Mouse (Mus musculus) liver (tissue): Measurements from ENCODE around the gene Celf2.
"Not testable (repeated sequence)": the region's sequence is repeated elsewhere in the genome, so short reads cannot be mapped to it uniquely, and the experiment has no call there.

Experiments
- DNase-seq: peaks from one replicate; pipeline ENCODE4 v3.0.0-alpha.2; 2020; ENCODE audit warnings: mixed read lengths

Celf2 gene

GRCm38 (mm10) chr2:7509463-7509862 lies at the start of gene Celf2:
Gene Celf2, minus strand, starts transcription at chr2:7509563.
- not testable (repeated sequence) for DNase-seq

DNA sequence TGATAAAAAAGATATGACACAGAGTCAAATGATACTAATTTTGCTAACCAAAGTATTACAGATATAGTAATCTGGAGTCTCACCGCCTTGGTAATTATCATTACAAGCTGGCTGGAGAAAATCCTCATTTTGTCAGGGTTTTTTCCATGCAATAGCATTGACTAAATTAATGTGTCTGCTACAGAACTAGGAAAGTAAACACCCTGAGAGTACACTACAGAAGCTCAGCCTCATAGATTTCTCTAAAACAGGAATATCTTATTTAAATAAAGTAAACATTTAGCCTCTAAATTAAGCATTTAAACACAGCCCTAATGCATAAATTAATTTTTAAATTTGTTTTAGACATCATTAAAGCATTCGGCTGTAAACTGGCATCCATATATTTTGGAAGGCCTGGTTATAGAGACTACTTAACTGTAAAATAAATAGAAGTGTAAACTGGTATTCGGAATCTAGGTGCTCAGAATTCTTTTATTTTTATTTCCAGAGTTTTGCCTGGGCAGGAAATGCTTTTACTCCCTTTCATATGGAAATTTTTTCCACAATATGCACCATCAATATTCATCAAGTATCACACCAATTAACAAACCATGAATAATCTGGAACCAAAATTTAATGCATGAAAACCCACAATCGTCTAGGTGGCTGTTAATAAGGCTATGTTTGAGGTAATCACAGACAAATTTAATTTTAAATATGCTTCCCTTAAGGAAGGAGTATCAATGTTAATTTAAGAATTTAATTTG lies 46.0 kb upstream of the Celf2 start:
- DNase-seq, result no peak

DNA sequence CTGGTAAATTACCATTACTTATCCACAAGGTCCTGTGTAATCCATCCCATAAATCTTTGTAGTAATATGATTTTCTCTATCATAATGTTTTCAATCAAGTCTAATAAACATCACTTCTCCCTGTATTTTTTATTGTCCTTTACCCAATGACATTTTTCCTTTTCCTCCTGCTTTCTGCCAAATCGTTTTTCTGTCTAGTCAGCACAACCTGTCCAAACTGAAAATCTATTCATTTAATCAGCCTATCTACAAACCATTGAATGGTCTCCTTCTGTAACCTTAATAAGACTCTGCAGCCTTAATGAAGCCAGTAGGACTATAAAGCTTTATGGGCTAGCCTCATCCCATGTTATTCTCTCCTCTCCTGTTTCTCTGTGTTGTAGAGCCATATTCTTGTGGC lies 45.2 kb upstream of the Celf2 start:
- no peak for DNase-seq

DNA sequence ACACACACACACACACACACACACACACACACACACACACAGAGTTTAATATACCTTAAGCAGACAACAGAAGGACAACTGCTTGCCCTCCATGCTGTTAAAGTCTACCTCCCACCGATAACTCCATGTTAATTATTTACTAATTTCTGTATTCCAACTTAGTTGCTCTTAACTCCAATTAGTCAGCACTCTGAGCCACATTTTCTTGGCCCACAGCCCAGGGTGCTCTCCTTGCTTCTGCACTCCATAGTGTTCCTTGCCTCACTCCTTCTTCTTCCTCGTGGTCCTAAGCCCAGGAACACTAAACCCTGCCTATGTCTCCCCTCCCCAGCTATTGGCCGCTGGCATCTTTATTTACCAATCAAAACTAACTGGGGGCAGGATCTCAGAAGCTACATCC lies 43.5 kb upstream of the Celf2 start:
- DNase-seq, result no peak

- no peak for DNase-seq
Measured at GRCm38 (mm10) chr2:7548886-7549285, 39.5 kb upstream of the Celf2 start.

- no peak for DNase-seq
Measured at GRCm38 (mm10) chr2:7534615-7535204, 25.3 kb upstream of the Celf2 start.

DNA sequence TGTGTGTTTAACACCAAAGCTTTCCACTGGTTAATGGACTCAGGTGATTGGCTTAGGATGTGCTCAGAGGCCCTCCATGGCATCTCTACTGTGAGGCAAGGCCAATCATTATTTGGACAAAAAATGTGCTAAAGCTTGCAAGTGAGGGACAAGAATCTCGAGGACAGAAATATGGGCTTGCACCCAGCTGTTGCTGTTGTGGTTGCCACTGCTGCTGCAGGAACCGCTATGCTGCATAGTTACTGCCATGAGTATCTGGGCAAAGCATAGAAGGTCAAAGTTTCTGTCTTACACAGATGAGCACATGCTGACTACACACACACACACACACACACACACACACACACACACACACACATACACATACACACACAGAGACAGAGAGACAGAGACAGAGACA lies 24.8 kb upstream of the Celf2 start:
- no peak for DNase-seq

DNA sequence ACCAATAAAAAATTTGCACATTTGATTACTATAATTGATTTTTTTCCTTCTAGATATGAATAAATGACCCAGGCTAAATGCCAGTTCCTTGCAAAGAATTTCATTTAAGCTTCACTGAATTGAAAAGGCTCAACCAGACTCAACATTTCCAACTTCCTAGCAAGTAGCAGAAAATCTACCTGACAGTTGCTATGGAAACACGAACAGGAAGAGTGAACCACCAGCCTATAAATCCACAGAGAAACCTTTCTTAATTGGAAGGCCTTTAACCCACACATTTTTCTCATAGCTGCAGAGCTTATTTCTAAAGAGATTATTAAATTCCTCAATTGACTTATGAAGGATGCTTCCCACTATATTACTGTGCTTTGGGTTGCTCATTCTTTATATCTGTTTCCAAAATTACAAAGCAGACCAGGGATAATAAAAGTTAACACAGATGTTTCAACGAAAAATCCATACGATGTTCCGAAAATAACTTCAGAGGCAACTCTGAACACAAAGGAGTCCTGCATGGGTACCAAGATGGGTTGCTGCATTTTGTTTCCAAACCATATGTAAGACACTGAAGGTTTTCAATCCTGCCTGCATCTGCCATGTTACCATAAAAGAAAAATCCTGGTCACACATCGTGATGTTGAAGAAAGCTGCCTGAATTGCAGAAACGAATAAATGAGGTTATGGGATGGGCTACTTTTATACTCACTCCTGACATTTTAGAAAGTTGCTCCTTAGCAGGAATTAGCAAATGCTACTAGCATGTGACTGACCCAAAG lies 22.0 kb upstream of the Celf2 start:
- no peak for DNase-seq

DNA sequence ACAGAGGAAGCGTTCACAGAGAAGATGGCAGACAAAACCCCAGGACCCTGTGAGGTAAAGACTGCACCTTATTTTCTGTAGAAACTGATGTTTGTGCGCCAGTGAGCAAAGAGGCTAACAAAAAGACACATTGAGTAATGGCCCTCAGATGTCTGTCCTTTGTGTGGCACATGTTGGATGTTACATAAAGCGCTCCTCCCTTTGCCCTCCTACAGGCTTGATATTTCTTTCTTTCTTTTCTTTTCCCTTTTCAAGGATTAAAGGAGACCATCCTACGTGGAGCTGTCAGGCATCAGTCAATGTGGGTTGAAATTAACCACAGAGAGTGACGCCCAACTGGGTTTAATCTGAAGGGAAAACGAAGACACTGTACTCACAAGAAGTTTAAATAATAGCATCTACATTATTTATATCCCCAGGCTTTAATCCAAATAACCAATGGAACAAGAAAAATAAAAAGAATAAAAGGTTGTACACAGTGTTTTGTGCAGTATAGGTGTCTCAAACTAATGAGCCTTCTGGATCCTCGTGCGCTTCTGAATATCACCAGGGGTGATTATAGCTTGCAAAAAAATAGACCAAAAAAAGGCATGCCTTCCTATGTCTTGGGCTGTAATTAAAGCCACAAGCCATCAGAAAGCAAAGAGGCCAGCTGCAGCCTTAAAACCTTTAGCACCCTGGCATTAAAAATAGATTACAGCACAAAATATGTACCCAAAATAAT lies 21.3 kb upstream of the Celf2 start:
- no peak for DNase-seq

- no peak for DNase-seq
Measured at GRCm38 (mm10) chr2:7529637-7530036, 20.3 kb upstream of the Celf2 start.

DNA sequence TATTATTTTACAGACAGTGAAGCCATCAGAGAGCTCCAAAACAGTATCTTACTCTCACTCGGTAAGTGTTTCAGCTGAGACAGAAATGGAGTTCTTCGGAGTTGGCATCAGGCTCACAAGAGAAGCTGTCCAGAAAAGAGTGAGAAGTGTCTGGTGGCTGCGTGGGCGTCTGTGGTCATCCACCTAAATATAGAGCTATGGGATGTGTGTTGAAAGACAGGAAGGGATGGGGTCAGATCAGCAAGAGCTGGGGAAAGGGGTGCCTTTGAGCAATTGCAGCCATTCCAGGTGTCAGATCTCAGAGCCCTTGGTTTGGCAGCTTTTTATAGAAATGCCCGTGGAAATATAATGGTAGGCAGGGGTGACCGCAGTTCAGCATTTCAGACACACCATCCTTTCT lies 17.3 kb upstream of the Celf2 start:
- DNase-seq, result no peak

GRCm38 (mm10) chr2:7519473-7519872 lies 10.1 kb upstream of the Celf2 start:
- DNase-seq, result no peak

- DNase-seq, result no peak
Measured at GRCm38 (mm10) chr2:7493420-7493819, 15.9 kb downstream of the Celf2 start.

- DNase-seq, result no peak
Measured at GRCm38 (mm10) chr2:7484974-7485373, 24.4 kb downstream of the Celf2 start.

- DNase-seq, result no peak
Measured at GRCm38 (mm10) chr2:7482062-7482461, 27.3 kb downstream of the Celf2 start.

- no peak for DNase-seq
Measured at GRCm38 (mm10) chr2:7460329-7461056, 48.9 kb downstream of the Celf2 start.

DNA sequence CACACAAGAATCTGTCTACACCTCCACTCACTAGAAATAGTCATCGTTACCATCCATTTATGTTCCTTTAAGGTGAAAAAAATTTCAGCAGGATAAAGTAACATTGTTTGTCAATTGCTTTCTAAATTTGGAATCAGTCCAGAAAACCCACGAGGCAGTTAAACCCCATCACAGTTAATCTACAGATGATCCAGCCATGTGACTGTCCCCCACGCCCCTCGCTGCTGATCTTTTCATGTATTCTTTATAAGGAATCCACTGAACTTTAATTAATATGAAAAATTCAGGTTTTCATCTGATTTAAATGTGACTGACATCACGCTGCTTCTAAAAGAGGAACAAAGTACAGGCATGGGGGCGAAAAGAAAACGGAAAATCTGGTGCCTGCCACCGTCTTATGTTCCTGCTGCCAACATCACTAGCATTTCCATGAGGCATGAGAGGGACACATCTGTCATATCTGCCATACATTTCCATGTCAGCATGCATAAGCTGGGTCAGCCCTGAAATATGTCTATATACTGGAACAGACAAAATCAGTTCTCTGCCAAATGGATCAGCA lies 70.6 kb downstream of the Celf2 start:
- DNase-seq, result no peak

- DNase-seq, result no peak
Measured at GRCm38 (mm10) chr2:7426481-7426880, 82.9 kb downstream of the Celf2 start.

DNA sequence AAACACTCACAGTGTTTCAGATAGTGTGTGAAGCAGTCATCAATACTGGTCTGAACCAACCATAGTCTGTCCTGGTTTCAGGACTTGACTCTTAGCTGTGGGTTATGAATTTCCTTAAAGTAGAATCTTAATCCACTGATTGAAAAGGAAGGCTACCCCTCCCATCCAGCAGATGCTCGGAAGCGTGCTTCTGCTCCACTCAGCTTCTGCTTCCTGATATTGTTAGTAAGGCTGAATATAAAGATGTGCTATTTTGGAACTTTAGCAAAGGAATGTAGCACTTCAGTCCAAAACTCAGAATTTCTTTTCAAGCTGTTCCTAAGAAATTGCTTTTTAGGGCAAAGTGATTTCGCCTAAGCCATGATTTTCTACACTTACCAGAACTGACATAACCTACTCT lies 108.8 kb downstream of the Celf2 start:
- DNase-seq, result no peak

GRCm38 (mm10) chr2:7395935-7396334 lies 113.4 kb downstream of the Celf2 start:
- DNase-seq, result no peak

- DNase-seq, result no peak
Measured at GRCm38 (mm10) chr2:7395473-7395872, 113.9 kb downstream of the Celf2 start.

DNA sequence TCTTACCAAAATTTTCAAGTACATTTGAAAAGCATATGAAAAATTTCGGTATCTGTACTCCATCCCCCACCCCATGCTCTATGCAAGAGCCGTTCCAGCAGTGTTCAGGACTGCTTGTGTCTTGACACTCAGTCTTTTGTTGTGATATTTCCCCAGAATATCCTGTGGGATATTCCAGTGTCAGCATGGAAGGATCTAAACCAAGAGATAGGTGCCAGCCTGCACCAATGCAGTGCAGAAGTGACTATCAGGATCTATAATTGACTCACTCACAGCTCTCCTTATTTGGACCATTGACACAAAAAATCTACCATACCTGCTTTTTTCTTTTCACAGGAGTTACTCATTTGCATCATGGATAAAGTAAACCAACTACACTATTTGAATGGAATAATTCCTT lies 116.9 kb downstream of the Celf2 start:
- DNase-seq, result no peak
